Mouse (Mus musculus) liver, adult (tissue): Measurements from ENCODE around the gene Dhx37.

ENCODE experiments used
- GATA4 ChIP-seq: IDR thresholded peaks from 2 replicates; pipeline ENCODE4 v1.6.1; 2014; ENCODE audit warnings: mild to moderate bottlenecking, low read length; ENCODE audit not compliant: insufficient replicate concordance

The Dhx37 gene

DNA sequence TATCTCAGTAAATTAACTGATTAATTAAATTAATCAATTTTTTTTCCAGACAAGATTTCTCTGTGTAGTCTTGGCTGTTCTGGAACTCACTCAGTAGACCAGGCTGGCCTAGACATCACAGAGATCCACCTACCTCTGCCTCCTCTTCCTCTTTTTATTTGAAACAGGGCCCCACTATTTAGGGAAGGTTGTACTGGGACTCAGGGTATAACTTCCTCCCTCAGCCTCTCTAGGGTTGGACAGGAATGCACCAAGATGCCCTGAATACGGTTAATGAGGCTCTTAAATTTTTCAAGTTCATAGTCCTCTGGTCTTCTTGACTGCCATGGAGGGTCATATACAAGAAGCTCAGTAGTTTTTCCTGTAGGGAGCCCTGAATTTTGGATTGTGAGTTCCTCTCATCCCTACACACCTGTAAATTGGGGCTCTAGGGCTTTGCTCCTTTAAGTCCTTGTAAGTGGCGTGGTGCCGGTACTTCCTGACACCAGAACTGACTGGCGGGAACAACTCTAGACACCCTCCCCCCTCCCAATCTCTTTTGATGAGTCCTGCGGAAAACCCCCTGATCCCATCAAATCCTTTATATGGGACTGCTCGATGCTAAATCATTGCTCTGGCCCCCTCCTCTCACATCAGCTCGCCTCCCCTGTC, 6.8 kb upstream of the Dhx37 start:
- TF ChIP-seq GATA4 = no peak

DNA sequence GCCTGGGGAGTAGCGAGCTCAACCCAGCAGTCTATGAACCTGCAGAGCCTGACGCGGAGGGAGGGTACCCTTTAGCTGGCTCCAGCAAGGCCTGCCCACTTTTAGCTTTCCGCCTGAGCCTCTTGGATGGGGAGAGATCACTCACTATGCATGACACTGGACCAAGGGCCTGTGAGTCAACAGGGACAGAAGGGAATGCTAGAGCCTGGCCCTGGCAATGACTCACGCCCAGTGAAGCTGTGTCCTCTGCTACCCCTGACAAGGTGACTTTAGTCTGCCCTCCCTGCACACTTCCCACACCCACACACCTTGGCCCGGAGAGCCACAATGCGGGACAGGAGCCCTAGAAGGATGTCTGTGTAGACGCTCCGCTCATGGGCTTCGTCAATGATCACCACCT, 7.6 kb downstream of the Dhx37 start:
- no peak for TF ChIP-seq GATA4

DNA sequence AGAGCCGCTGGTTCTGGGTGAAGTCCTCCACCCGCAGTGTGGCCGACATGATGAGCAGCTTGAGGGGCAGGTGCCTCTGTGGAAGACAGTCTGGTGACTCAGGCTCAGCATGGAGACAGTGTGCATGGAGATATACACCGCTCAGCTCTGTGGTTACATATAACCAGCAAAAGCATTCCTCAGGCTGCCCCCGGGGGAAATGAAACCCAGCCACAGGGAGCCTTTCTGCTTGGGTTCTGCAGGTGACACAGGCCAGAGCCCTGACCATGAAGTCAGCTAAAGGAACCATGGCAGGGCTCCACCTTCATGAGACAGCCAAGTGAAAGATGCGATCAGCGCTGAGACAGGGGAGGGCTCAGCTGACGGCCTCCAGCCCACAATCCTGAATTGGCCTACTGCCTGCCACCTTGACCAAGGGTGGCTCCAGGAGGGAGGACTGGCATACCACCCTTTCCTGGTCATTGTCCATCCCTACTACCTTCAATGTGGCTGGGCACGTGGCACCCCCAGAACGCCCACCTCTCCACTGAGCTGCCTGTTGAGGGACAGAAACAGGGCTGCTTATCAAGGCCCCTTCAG, 8.1 kb downstream of the Dhx37 start:
- no peak for TF ChIP-seq GATA4

DNA sequence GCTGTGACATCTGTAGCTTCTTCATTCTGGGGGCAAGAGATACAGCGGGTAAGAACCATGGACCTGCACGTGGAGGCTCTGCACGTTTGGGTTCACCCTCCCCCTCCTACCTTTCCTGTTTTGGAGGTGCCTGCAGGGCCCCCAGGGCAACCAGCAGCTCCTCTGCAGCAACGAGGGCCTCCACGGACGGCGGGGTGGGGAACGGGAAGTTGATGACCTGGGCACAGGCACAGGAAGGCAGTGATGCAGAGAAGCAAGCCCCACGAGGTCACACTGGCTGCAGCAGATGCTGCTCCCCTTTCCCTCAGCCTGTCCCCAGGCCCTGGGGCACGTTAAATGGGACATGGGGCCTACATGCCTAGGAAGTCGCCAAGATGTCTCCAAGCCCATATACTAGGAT, 14.8 kb downstream of the Dhx37 start:
- no peak for TF ChIP-seq GATA4

DNA sequence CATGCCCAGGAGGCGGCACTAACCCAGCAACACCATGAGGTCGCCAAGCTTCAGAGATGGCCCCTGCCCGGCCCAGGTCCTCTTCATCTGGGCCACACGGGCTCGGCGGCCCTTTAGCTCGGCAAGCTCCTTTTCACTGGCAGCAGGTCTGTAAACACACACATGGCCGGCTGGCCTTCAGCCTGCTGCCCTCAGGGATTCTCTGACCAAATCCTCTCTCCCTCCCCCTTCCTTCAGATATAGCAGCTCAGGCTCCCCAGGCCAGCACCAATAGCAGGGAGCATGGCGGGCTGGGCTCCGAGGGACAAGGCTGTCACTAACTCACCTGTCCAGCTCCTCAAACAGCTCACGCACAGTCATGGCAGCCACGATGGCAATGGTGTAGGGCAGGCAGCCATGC, 15.3 kb downstream of the Dhx37 start:
- TF ChIP-seq GATA4 = no peak

DNA sequence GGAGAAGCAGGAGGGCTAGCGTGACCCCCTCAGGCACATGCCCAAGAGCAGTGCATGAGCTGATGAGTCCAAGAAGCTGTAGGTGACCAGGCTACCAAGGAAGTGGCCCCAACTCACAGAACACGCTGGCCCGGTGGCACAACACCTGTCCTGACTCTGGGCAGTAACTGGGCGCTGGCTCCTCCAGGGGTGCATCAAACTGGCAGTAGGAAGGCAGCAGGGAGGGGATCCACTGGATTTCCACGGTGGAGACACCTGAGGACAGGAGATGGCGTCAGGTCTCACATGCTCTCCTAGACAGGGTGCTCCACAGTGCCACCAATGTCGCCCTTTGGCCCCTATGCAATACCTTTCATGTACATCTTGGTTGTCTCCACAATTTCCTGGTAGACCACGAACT, 17.7 kb downstream of the Dhx37 start:
- no peak for TF ChIP-seq GATA4

DNA sequence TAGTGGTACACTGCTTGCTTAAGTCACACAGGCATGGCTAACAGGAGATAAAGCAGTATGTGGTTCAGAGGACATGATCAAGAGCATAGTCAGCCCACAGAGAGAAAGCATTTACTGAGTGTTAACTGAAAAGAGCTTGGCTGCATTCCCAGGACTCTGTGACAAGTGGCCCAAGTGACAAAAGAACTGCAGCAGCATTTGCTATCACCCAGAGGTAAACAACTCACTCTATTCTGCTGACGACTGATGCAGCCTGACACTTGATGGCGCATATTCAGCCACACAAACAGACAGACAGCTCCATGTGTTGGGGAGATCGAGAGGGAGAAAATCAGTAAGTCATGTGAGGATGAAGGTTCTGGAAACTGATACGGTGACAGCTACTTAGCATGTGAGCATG, 20.2 kb downstream of the Dhx37 start:
- no peak for TF ChIP-seq GATA4

DNA sequence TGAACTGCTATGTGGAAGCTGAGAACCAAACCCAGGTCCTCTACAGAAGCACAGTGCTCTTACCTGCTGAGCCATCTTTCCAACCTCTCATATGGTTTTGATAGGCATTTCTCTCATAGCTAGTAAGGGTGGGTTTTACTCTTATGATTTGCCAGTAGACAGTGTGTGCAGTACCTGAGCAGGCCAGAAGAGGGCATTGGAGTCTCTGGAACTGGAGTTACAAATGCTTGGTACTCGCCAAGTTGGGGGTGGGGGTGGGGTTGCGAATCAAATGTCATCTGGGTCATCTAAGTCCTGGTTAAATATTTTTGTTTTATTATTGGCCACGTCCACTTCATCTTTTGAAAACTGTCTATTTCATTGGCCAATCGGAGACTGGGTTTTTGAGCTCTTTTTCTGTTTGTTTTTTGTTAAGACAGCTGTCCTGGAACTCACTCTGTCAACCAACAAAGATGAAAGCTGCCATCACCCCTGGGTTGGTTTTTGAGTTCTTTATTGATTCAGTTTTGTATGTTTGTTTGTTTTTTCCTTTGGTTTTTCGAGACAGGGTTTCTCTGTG, 21.9 kb downstream of the Dhx37 start:
- no peak for TF ChIP-seq GATA4

DNA sequence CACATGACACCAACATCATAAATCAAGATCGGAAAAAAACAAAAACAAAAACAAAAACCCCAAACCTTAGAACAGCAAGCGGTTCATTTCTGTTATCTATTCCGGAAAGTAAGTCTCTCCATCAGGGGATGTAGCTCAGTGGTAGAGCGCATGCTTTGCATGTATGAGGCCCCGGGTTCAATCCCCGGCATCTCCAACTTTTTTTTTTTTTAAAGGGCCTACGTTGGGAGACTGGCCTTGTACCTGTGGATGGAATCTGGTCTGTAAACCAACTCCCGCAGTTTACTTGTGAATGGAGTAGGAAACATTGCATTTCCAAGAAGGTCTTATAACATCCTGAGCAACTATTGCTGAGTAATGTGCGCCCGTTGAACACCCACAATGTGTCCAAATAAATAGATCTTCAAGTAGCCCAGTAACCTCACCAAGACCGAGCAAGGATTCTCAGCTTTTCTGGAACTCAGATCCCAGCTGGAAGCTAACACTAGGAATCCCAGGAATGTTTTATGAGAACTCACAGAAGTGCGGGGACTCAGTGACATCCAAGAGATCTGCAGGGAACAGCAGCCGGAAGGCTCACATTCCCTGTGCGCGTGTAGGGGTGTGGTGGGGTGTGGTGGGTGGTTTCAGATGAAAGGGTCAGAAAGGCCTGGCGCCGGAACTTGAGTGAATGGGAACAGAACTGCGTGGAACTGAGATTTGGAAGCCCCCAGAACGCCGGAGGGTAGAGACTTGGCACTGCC, 24.4 kb downstream of the Dhx37 start:
- TF ChIP-seq GATA4 = peak; percentile 21; the same call in 1 of the 2 replicates

DNA sequence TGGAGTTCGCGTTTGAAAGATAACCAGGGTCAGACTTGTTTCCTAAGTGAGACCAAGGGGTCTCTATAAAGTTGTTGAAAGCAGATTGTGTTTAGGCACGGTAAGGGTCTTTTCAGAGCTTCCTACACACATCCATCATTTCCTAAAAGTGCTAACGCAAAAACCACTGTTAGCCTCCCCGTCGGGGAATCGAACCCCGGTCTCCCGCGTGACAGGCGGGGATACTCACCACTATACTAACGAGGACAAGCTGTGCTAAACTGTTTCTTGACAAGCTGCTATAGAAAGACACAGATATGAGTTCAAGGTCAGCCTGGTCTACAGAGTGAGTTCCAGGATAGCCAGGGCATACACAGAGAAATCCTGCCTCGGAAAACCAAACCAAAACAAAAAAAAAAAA, 25.1 kb downstream of the Dhx37 start:
- TF ChIP-seq GATA4 = 0 out of 2 replicates have a peak, but pooled peaks have one; percentile 34

DNA sequence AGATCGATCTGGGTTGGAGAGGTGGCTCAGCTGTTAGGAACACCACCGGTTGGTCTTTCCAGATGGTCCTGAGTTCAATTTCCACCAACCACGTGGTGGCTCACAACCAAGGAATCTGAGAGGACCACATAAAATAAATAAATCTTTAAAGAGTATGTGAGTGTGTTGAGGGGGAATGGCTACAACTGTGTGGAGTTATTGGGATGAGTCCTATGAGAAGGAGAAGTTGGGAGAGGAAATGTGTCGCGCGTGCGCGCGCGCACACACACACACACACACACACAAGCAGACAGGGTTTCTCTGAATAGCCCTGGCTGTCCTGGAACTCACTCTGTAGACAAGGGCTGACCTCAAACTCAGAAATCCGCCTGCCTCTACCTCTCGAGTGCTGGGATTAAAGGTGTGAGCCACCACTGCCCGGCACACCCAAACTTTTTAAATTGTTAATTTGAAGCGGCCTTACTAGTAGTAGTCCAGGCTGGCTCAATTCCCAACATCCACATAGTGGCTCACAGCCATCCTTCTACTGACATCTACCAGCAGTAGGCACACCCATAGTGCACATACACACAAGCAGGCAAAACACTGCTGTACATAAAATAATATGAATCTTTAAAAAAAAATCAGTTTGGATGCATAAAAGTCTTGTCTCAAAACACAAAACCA, 25.9 kb downstream of the Dhx37 start:
- TF ChIP-seq GATA4 = no peak

DNA sequence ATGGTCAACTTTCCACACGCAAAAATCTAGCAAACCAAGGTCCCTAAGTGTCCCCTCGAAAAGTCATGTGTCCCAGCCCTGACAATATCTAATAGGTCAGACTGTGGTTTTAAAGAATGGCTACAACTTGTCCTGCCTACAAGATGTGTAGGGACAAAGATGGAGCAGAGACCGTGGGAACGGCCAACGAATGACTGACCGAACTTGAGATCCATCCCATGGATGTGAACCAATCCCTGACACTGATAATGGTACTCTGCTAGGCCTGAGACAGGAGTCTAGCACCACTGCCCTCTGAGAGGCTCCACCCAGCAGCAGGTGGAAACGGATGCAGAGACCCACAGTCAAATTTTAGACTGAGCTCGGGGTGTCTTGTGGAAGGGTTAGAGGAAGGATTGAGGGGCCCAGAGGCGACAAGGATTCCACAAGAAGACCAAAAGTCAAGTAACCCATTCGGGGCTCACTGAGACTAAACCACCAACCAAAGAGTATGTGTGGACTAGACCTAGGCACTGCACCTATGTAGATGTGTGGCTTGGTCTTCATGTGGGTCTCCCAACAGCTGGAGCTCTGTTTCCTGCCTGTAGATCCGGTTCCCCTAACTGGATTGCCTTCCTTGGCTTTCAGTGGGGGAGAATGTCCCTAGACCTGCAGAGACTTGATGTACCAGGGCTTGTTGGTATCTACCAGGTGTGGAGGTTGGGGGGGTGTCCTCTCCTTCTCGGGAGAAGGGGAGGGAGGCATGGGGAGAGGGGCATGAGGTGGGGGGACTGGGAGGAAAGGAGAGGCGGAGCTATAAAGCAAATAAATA, 26.7 kb downstream of the Dhx37 start:
- no peak for TF ChIP-seq GATA4

DNA sequence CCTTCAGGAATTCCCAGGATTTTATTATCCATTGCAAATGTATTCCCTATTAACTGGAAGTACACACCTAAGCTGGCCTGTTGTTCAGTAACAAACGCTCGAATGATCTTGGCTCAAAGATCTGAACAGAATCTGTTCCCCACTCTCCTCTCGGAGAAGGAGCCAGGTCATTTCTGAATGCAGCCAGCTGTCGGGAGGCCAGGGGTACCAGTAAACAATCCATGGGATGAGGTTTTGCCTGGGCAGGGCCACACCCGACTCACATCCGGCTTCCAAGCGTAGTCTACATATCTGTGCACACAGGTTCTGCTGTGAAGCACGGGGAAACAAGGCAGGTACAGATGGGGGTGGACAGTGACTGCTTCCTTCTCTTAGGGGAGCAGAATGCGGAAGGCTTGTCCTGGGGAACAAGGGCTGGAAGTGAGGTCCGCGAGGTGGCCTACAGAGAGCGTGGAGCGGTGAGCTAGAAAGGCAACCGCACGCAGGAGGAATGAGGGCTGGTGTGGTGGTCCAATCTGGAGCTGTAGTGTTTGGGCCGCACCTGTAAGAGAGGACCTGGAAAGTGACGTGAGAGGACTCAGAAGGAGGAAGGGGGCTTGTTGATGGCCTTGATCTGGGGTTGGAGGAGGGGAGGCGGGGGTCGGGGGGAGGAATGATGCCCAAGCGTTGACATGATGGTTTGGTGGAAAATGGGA, 27.5 kb downstream of the Dhx37 start:
- TF ChIP-seq GATA4 = no peak
